Mouse (Mus musculus): ENCODE measurements around the gene A530016L24Rik. TPM values are rescaled to one million over a fixed set of nuclear protein-coding genes. Genes with fewer than 3 reads are reported as not detected.

Gene A530016L24Rik
- polyA plus RNA-seq, 1 experiment from 2014 or later, result not detected

- no peaks in the 10 kb centered on the region for H3K27me3 ChIP-seq (ENCODE audit: control insufficient read depth, insufficient read depth, low read length)
- no peak overlapping the region for H3K4me2 ChIP-seq
- no peaks in the 10 kb centered on the region for H3K36me3 ChIP-seq (ENCODE audit: control insufficient read depth, insufficient read depth, low read length)
- H3K9ac ChIP-seq (ENCODE audit: low read length), result no peak overlapping the region
- peaks cover 31% of the 10 kb centered on the region for H3K4me1 ChIP-seq (ENCODE audit: control insufficient read depth, insufficient read depth, low read length)
- no peaks in the 10 kb centered on the region for H3K9me3 ChIP-seq (ENCODE audit: control insufficient read depth, low read length)
- ATAC-seq (ENCODE audit: low FRiP score) (no peak), DNase-seq (ENCODE audit: low spot score, missing footprints) (no peak)
- H3K27ac ChIP-seq (ENCODE audit: low read depth, low read length), result no peak overlapping the region
- no peak overlapping the region for H3K4me3 ChIP-seq (ENCODE audit: low read depth, low read length)
- WGBS, result 90% methylated on average over 12 of the region's 12 CpGs
Measured at GRCm38 (mm10) chr12:112540321-112540720, 51.1 kb downstream of the A530016L24Rik start.

GRCm38 (mm10) chr12:112541483-112542091 is 52.3 kb downstream of the A530016L24Rik start:
- Histone ChIP-seq H3K9me3 (ENCODE audit: control insufficient read depth, low read length) (no peaks in the 10 kb centered on the region), H3K36me3 (ENCODE audit: control insufficient read depth, insufficient read depth, low read length) (no peaks in the 10 kb centered on the region), H3K27ac (ENCODE audit: low read depth, low read length) (peak overlapping the region; percentile 57), H3K4me3 (ENCODE audit: low read depth, low read length) (no peak overlapping the region), H3K9ac (ENCODE audit: low read length) (peak overlapping the region; percentile 30), H3K27me3 (ENCODE audit: control insufficient read depth, insufficient read depth, low read length) (no peaks in the 10 kb centered on the region), H3K4me1 (ENCODE audit: control insufficient read depth, insufficient read depth, low read length) (peaks cover 36% of the 10 kb centered on the region), H3K4me2 (no peak overlapping the region)
- peak; percentile 50 for ATAC-seq (ENCODE audit: low FRiP score)
- peak; percentile 90 for DNase-seq (ENCODE audit: low spot score, missing footprints)
- WGBS, result 12% methylated on average over 8 of the region's 8 CpGs

- peak; percentile 71 for ATAC-seq (ENCODE audit: low FRiP score)
- no peaks in the 10 kb centered on the region for H3K27me3 ChIP-seq (ENCODE audit: control insufficient read depth, insufficient read depth, low read length)
- no peak overlapping the region for H3K4me3 ChIP-seq (ENCODE audit: low read depth, low read length)
- 54% methylated on average over 13 of the region's 13 CpGs for WGBS
- H3K4me1 ChIP-seq (ENCODE audit: control insufficient read depth, insufficient read depth, low read length), result peaks cover 36% of the 10 kb centered on the region
- H3K9ac ChIP-seq (ENCODE audit: low read length), result peak overlapping the region; percentile 30
- DNase-seq (ENCODE audit: low spot score, missing footprints), result peak; percentile 91
- H3K9me3 ChIP-seq (ENCODE audit: control insufficient read depth, low read length), result no peaks in the 10 kb centered on the region
- no peak overlapping the region for H3K4me2 ChIP-seq
- H3K36me3 ChIP-seq (ENCODE audit: control insufficient read depth, insufficient read depth, low read length), result no peaks in the 10 kb centered on the region
- peak overlapping the region; percentile 57 for H3K27ac ChIP-seq (ENCODE audit: low read depth, low read length)
Measured at GRCm38 (mm10) chr12:112542257-112542919, 53.1 kb downstream of the A530016L24Rik start.

- Histone ChIP-seq H3K4me1 (ENCODE audit: control insufficient read depth, insufficient read depth, low read length) (peaks cover 36% of the 10 kb centered on the region), H3K27me3 (ENCODE audit: control insufficient read depth, insufficient read depth, low read length) (no peaks in the 10 kb centered on the region), H3K4me3 (ENCODE audit: low read depth, low read length) (no peak overlapping the region), H3K9ac (ENCODE audit: low read length) (0 out of 2 replicates have a peak overlapping the region, but pooled peaks have one; percentile 14), H3K4me2 (no peak overlapping the region), H3K9me3 (ENCODE audit: control insufficient read depth, low read length) (no peaks in the 10 kb centered on the region), H3K36me3 (ENCODE audit: control insufficient read depth, insufficient read depth, low read length) (no peaks in the 10 kb centered on the region), H3K27ac (ENCODE audit: low read depth, low read length) (peak overlapping the region; percentile 57; the same call in 1 of the 2 replicates)
- DNase-seq (ENCODE audit: low spot score, missing footprints) (peak; percentile 99), ATAC-seq (ENCODE audit: low FRiP score) (peak; percentile 74)
- WGBS, result 5% methylated on average over 11 of the region's 11 CpGs
Measured at GRCm38 (mm10) chr12:112542920-112543300, 53.7 kb downstream of the A530016L24Rik start.

GRCm38 (mm10) chr12:112543941-112544340 is 54.7 kb downstream of the A530016L24Rik start:
- no peaks in the 10 kb centered on the region for H3K36me3 ChIP-seq (ENCODE audit: control insufficient read depth, insufficient read depth, low read length)
- ATAC-seq (ENCODE audit: low FRiP score) (no peak), DNase-seq (ENCODE audit: low spot score, missing footprints) (no peak)
- no peaks in the 10 kb centered on the region for H3K9me3 ChIP-seq (ENCODE audit: control insufficient read depth, low read length)
- no peak overlapping the region for H3K9ac ChIP-seq (ENCODE audit: low read length)
- WGBS, result 77% methylated on average over 9 of the region's 9 CpGs
- H3K4me1 ChIP-seq (ENCODE audit: control insufficient read depth, insufficient read depth, low read length), result peaks cover 36% of the 10 kb centered on the region
- no peak overlapping the region for H3K4me2 ChIP-seq
- no peak overlapping the region for H3K27ac ChIP-seq (ENCODE audit: low read depth, low read length)
- H3K27me3 ChIP-seq (ENCODE audit: control insufficient read depth, insufficient read depth, low read length), result no peaks in the 10 kb centered on the region
- H3K4me3 ChIP-seq (ENCODE audit: low read depth, low read length), result no peak overlapping the region

GRCm38 (mm10) chr12:112544946-112545701 is 55.9 kb downstream of the A530016L24Rik start:
- Histone ChIP-seq H3K4me3 (ENCODE audit: low read depth, low read length) (no peak overlapping the region), H3K4me1 (ENCODE audit: control insufficient read depth, insufficient read depth, low read length) (peaks cover 36% of the 10 kb centered on the region), H3K9ac (ENCODE audit: low read length) (no peak overlapping the region; the same call in 1 of the 2 replicates), H3K4me2 (no peak overlapping the region), H3K36me3 (ENCODE audit: control insufficient read depth, insufficient read depth, low read length) (no peaks in the 10 kb centered on the region), H3K27me3 (ENCODE audit: control insufficient read depth, insufficient read depth, low read length) (no peaks in the 10 kb centered on the region), H3K9me3 (ENCODE audit: control insufficient read depth, low read length) (no peaks in the 10 kb centered on the region), H3K27ac (ENCODE audit: low read depth, low read length) (0 out of 2 replicates have a peak overlapping the region, but pooled peaks have one; percentile 31)
- WGBS, result 24% methylated on average over 12 of the region's 12 CpGs
- no peak for ATAC-seq (ENCODE audit: low FRiP score)
- DNase-seq (ENCODE audit: low spot score, missing footprints), result no peak

GRCm38 (mm10) chr12:112546110-112546509 is 56.9 kb downstream of the A530016L24Rik start:
- no peak overlapping the region for H3K9ac ChIP-seq (ENCODE audit: low read length)
- no peak for DNase-seq (ENCODE audit: low spot score, missing footprints)
- no peaks in the 10 kb centered on the region for H3K9me3 ChIP-seq (ENCODE audit: control insufficient read depth, low read length)
- H3K36me3 ChIP-seq (ENCODE audit: control insufficient read depth, insufficient read depth, low read length), result no peaks in the 10 kb centered on the region
- no peak overlapping the region for H3K27ac ChIP-seq (ENCODE audit: low read depth, low read length)
- no peak for ATAC-seq (ENCODE audit: low FRiP score)
- WGBS, result 91% methylated on average over 8 of the region's 8 CpGs
- H3K4me2 ChIP-seq, result no peak overlapping the region
- no peaks in the 10 kb centered on the region for H3K27me3 ChIP-seq (ENCODE audit: control insufficient read depth, insufficient read depth, low read length)
- H3K4me1 ChIP-seq (ENCODE audit: control insufficient read depth, insufficient read depth, low read length), result peaks cover 29% of the 10 kb centered on the region
- H3K4me3 ChIP-seq (ENCODE audit: low read depth, low read length), result no peak overlapping the region

GRCm38 (mm10) chr12:112549287-112549686 is 60.0 kb downstream of the A530016L24Rik start:
- peaks cover 22% of the 10 kb centered on the region for H3K4me1 ChIP-seq (ENCODE audit: control insufficient read depth, insufficient read depth, low read length)
- ATAC-seq (ENCODE audit: low FRiP score) (no peak), DNase-seq (ENCODE audit: low spot score, missing footprints) (no peak)

More at GRCm38 (mm10) chr12:112549287-112549686, 60.0 kb downstream of the A530016L24Rik start:
- Histone ChIP-seq H3K27ac (ENCODE audit: low read depth, low read length) (no peak overlapping the region), H3K4me2 (no peak overlapping the region), H3K4me3 (ENCODE audit: low read depth, low read length) (no peak overlapping the region), H3K9ac (ENCODE audit: low read length) (no peak overlapping the region), H3K9me3 (ENCODE audit: control insufficient read depth, low read length) (no peaks in the 10 kb centered on the region), H3K36me3 (ENCODE audit: control insufficient read depth, insufficient read depth, low read length) (no peaks in the 10 kb centered on the region), H3K27me3 (ENCODE audit: control insufficient read depth, insufficient read depth, low read length) (no peaks in the 10 kb centered on the region)
- WGBS, result 91% methylated on average over 1 of the region's 1 CpGs

All from midbrain, embryonic 11.5 days (tissue).